Mouse (Mus musculus) NIH3T3 (cell line): ENCODE measurements around the gene Zfp652.

Experiments used
- DNase-seq: peaks from one replicate; pipeline ENCODE4 v3.0.0-alpha.2; 2012; ENCODE audit warnings: low read depth

Zfp652 gene

DNA sequence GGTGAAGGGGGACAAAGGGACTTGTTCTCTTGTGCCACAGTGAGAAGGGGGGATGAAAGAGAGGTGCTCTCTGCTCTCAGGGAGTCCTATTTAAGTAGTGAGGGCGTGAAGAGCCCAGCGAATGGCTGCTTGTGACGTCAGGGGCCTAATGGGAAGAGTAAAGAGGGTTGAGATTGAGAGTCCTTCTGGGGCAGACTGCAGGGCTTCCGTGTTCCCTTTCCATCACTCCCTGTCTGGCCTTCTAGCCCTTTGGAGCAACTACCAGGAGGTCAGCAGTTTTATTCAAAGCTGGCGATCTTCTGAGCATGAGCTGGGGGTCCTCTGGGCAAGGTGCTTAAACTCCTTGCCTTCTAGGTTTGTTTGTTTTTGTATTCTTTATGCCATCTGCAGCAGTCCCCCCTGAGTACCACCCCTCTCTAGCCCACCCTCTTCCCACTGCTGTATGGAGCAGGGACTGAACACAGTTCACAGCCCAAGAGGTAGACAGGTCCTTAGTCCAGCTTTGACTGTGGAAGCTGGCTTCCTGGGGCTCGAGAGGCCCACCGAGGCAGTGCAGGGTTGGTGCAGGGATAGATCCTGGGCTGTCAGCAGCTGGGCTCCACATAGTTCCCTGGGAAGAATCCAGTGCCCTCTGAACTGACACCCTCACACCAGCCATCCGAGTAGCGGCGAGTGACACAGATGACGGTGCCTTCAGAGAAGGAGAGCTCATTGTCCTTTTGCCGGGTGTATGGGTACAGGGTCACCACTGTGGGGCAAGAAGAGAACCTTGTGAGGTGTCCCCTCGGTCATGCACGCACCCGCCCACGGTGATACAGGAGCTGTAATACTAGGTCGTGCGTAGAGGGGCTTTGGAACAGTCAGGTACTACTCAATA, 119.9 kb downstream of the Zfp652 start:
- no peak for DNase-seq

DNA sequence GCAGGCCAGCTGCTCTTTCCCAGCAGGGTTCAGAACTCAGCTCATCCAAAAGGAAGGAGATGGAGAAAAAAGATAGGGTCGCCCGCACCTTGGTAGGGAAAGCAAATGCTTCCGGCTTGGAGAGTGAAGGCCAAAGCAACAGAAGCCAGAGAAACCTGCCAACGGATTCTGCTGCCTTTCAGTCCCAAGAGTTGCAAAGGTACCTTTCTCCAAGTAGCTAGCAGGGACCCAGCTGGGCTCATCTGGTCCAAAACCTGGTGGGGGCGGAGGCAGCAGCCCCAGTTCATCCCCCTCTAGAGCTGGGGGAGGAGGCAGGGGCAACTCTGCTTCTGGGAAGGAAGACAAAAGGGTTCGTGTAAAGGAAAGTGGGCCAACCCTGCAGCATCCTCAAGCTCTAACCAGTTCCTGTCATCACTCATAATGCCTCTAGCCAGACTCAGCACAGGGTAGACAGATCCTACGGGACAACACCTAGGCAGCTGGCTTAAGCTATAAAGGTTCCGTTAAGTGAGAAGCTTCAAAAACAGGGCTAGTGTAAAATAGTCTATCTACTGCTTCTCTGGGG, 120.6 kb downstream of the Zfp652 start:
- DNase-seq: no peak

DNA sequence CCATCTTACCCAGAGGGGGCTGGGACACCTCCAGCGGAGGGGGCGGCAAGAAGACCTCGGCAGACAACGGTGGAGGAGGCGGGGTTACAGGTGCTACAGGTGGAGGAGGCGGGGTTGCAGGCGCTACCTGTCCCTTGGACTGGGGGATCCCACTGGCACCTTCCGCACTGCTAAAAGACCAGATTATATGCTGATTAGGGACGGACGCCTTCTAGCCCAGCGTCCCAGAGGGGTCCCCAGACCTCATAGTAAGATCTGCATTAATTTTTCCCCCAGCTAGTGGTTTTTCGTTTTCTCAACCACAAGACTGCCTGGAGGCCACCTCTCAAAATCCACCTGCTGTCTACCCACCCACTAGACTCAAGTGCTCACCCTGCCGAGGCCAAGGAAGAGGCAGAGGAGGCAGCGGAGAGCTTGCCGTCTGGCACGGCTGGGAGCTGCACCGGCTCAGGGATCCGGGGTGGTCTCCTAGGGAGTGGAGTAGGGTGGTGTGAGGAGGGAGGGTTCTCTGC, 121.2 kb downstream of the Zfp652 start:
- DNase-seq: no peak

DNA sequence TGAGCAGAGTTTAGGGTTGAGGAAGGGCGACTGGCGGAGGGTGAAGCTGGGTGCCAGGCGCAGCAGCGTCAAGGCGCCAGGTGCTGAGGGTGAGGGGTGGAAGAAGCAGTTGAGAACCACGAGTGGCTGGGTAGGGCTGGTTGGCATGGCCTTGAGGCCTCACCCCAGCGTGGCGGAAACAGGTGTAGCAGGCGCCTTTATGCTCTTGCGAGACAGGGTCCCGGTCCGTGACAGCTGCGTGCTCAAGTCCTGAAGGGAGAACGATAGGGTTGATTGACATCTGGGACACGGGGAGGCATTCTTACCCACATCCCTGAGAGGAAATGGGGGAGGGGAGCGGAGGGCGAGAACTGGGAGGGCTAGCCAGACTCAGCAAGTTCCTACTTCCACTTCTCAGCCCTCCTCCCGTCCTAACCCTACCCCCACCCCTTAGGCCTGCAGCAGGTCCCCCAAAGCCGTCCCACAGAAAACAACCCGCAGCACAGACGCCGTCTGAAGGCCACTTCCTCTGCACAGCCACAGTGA, 121.7 kb downstream of the Zfp652 start:
- no peak for DNase-seq

DNA sequence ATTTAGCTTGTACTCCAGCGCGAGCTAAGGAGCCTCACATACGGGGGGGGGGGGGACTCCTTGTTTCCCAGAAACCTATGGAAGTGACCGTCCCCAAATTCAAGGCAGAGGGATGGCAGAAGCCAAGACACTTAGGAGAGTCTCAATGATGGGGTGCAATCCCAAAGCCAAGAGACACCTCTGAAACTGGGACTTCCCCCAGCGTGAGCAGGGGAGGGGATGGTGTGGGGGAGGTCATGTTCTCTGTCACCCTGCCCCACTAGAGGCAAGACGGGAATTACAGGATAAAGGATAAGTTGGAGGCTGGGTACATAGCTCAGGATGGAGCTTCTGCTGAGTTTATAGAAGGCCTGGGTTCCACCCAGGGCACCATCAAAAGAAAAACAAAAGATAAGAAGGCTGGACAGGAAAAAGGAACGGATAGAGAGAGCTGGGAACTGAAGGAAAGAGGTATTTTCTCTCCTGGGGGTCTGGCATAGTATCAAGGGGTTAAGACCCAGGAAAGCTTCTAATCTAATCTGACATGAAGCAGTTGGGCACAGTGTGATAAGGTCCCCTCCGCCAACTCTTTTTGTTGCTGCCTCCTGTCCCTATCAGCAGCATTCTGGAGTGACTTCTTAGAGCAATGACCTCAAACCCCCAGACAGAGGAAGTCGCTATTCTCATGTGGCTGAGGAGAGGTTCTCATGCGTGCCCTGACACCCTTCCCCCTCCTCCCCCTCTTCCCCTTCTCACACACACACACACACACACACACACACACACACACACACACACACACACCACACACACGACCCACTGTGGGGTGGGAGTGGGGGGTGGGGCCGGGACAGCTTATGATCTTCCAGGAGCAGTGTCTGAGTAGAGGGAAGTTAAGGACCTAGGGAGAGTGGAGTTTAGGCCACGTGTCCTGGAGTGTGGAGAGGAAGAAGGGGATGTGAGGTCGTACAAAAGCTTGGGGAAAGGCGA, 122.6 kb downstream of the Zfp652 start:
- DNase-seq: no peak

DNA sequence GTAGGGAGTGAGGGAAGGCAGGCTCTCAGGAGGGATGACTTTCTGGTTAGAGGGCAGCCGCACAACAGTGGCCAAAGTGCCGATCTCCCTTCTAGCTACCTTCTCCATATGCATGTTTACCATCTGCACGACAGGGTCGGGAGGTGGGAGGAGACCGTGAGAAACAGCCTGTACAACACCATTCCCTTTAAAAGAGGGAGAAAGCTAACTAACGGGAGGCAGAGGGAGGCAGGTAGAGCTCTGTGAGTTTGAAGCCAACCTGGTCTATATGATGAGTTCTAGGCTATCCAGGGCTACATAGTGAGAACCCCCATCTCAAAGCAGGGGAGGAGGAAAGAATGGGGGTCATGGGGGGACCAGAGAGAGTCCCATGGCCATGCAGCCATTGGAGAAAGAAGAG, 123.4 kb downstream of the Zfp652 start:
- no peak for DNase-seq

DNA sequence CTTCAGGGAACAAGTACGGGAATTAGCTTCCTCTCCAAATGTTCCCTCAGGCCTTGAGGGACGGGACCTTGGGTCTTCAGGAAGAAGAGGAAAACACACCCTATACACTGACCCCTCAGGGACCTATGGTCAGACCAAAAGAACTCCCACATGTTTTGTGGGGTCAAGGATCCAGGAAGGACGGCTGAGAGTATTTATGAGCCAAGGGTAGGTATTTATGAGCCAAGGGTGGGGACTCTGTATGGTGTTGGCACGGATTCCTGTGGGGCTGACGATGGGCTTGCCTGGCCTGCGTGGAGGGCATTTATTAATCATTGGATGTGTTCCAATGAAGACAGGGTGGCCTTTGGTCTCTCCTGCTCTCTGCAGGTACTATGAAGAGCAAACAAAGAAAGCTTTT, 124.0 kb downstream of the Zfp652 start:
- no peak for DNase-seq

DNA sequence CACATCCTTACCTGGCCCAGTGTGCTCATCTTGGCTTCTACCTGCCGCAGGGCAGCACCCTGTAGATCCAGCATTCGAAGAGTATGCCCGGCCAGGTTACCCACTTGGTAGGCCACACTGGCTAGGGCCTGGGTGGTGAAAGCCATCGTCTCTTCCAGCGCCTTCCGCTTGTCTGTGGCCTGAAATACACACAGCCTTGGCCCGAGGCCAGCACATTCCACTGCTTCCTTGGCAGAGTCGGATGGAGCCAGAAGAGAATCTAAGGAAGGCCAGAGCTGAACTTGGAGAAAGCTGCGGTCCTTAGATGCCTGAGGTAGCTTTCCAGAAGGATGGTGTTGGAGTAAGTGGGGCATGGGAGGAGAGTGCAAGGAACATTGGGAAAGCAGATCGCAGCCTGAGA, 124.6 kb downstream of the Zfp652 start, which contains the start of gene Gngt2:
Gene Gngt2, plus strand, starts transcription at position 158 of the 400 bp plus-strand sequence.
- DNase-seq: peak; percentile 80

DNA sequence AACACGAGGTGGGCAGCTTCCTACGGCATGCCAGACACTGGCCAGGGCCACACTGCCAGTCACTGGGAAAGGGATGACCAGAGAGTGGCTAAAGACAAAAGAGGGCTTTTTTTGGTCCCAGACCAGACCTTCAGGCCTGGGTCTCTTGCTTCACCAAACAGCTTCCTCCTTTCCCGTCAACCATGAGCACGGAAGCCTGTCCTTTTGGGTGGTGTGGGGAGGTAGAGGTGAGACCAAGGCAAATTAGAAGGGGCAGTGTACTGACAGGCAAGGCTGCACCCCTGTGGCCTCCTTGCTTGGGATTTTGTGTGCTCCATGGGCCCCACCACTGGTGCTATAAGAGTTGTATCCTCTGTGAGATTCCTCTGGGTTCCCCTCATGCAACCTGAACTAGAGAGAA, 126.1 kb downstream of the Zfp652 start:
- no peak for DNase-seq

DNA sequence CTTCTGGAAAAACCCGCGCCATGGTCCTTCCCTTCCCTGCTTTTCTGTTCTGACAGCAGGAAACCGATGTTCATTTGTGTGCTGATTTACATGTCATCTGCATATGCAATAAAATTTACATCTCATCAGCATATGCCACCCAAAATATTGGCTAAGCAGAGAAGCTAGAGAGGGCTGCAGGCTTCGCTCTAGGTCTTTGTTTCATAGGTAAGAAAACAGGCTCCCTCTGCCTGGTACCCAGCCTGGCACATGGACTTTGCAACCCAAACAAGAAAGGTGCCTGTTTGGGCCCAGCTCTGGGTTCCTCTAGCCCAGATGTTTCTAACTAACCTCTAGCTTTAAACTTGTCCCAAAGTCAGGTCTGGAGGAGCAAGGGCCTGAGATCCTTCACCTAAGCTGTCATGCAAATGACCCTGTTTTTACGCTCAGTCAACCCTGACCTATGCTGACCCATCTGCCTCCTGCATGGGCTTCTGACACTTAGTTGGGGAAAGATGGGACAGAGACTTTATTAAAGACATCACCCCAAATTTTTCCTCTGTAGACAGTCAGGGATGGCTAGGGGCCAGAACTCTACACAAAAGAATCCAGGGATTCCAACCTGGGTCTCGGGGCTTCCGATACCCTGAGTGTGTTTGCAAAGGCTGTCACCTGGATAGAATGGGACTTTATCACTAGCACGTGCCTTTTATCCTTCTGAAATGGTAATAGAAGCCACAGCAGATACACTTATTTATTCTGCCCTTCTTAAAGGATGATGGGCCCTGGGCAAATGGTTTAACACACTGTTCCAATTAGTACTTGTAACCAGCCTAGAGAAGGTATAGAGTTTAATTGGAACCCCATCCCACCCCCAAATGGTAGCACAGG, 126.8 kb downstream of the Zfp652 start:
- no peak for DNase-seq

DNA sequence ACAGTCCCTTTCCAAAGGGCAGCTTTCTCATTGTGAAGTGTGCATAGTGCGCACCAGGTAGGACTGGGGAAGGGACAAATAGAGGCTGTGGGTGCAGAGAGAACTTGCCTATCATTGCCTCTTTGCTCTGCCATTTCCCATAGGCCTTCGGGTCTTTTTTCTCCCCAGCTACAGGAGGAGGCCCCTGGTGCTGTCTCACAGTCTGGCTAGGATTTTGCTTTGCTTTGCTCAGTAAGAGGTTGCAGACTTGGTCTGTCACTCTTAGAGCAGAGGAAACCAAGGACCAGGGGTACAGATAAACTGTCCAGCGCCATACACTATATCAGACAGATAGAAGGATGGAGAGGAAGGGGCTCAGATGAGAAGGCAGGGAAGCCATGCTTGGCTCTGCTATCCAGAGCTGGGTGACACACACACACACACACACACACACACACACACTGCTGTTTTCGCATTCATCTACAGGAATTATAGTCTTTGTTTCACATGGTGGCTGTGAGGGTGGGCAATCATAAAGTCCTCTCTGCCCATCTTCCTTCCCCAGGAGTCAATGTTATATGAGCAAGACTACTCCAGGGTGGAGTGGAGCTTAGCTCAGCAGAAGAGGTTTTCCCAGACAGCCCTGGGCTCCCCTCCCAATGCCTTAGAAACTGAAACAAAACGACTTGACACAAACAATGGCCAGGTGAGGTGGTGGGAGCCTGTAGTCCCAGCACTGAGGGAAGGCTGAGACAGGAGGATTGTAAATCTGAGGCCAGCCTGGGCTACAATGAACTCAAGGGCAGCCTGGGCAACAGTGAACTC, 128.4 kb downstream of the Zfp652 start:
- DNase-seq: no peak

DNA sequence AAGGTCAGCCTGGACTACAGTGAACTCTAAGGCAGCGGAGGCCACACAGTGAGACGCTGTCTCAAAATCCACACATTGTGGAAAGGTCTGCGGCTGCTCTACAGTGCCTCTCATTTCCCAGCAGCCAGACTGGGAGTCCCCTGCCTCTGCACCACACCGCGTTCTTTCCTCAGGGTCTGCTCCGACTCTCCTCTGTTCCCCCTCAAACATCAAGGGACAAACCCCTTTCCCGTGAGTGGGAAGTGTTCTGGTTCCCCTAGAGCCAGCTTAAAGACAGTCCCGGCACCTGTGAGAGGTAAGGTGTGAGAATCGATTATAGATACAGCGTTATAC, 129.0 kb downstream of the Zfp652 start:
- DNase-seq: no peak

DNA sequence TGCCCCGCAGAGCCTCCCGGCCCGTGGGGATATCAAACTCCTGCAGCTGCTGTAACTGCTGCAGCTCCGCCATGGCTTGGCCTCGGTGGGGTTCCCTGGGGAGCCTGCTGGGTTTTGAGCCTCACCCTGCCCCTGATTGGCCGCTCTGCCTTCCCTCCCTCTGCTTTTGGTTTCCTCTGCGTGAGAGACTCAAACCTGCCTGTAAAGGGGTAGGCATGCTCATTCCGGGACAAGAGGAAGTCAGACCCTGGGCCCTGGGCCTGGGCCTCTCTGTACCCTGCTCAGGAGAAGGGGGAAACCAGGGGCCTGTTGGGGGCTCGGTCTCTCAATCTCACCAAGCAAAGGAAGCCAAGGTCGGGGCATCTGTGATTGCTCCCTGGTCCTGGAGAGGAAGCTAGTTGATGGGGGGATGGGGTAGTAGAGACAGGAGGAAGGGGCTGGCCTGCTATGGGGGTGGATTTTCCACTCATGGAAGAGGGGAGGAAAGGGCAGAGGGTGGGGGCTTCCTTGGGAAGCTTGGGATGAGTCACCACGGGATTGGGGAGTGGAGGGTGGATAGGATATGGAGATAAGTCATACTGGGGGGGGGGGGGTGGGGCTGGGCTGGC, 129.7 kb downstream of the Zfp652 start, which contains the start of gene Abi3:
Gene Abi3, minus strand, starts transcription at position 403 of the 608 bp plus-strand sequence.
- peak; percentile 26 for DNase-seq

DNA sequence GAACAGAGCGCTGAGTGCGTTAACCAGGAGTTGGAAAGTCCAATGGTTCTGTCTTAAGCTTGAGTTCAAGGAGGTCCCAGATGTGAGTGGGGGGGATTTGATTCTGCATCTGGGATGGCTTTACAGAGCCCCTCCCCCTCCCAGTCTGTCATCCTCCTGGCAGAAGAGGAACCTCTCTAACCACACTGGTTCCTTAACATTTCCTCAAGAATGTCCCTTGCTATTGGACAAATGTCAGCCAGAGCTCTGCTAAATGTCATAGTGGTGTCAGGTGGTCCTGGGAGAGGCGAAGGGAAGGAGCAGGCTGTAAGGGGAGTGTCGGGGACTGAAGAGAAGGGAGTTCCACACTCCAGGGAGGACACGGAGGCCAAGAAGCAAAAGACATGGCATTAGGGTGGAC, 130.5 kb downstream of the Zfp652 start:
- no peak for DNase-seq

DNA sequence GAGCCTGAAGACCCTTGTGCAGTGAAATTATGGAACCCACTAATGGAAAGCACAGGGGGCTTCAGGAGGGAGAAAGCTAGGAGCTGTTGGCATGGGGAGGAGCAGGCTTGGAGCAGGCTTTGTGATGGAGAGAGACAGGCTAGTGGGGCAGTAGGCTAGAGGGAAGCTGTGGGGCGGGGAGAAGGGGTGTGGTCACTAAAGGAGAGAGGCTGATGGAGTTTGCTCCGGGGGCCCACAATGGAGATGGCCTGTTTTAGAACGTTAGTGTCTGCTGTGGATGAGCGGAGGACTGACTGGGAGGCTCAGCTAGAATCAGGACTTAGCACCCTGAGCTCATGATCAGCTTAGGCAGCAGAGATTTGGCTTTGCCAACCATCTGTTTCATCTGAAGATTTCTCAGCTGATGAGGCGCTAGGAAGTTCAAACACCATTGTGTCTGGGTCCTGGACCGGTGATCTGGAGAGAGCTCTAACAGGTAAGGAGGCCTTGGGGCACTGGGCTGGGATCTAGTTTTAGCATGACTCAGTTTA, 131.0 kb downstream of the Zfp652 start:
- no peak for DNase-seq

DNA sequence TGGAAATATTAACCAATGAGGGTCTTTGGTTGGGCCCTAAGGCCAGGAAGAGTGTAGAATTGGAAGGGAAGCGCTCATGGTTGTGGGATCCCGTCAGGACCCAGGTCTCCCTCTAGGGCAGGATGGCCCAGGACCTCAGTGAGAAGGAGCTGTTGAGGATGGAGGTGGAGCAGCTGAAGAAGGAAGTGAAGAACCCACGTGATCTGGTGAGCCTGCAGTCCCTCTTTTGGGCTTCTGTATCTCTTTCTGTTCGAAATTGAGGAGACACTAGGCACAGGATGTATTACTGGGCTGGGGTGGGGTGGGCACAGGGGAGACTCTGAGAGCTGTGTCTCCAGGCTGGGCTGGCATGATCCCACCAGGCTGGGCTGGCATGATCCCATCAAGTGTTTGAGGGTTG, 132.5 kb downstream of the Zfp652 start:
- DNase-seq: no peak

DNA sequence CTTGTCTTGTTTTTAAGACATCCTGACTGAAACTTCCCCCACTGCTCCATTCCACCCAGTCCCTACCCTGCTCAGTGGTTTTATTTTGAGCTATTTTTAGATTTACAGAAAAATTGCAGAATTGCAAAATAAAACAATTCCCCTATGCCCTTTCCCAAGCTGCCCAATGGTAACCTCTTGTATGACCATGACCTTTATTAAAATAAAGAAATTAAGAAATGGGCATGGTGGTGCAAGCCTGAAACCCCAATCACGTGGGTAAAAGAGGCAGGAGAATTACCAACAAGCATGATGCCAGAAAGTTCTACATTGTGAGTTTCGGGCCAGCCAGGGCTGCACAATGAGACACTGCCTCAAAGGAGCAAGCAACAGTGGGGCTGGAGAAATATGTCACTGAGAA, 138.4 kb downstream of the Zfp652 start:
- no peak for DNase-seq

DNA sequence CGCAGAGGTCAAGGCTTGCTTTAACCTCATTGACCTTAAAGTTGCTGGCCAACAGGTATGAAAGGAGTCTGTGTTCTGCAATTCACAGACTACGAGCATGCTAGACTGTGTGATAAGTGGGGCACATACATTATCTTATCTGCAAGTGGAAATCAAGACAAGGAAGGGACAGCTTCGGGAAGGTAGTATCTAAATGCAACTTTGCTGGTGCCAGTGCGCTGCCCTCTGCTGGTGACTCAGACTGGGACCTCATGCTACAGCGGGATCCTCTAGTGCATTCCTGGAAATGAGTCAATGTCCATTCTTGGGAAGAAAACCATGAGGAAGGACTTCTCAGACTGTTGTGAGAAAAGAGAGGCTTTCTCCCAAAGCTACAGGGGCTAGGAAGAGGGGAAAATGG, 141.2 kb downstream of the Zfp652 start:
- peak; percentile 86 for DNase-seq

DNA sequence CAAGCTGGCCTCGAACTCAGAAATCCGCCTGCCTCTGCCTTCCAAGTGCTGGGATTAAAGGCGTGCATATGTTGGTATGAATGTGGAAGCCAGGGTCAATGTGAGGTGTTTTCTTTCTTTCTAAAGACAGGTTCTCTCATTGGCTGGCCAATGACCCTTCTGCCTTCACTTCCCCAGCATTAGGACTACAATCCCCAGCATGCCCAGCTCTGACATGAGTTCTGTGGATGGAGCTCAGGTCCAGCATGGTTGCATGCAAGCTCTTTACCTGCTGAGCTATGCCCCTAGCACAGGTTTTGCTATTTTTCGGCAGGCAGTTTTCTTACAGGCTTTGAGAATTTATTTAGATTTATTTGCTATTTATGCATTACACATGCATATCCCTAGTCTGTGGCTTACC, 144.8 kb downstream of the Zfp652 start:
- DNase-seq: no peak
